Mouse (Mus musculus) splenic B cell, adult 2 months (primary cell): Measurements from ENCODE around the gene Lpcat2.
A peak's percentile ranks its signal among the peaks of the same experiment; 100 is the strongest.
"Not testable (repeated sequence)": the region's sequence is repeated elsewhere in the genome, so short reads cannot be mapped to it uniquely, and the experiment has no call there.

Experiments
- DNase-seq: peaks from one replicate; pipeline ENCODE4 v3.0.0-alpha.2; 2011; ENCODE audit warnings: low read depth, low spot score
- H3K27me3 ChIP-seq: 2 replicates; pipeline ENCODE4 v1.6.1; 2012; ENCODE audit warnings: mild to moderate bottlenecking, low read length, moderate library complexity, mixed read lengths; ENCODE audit not compliant: control insufficient read depth, poor library complexity, insufficient read depth, severe bottlenecking
- H3K36me3 ChIP-seq: 2 replicates; pipeline ENCODE4 v1.6.1; 2012; ENCODE audit warnings: mild to moderate bottlenecking, low read length, moderate library complexity, mixed read lengths; ENCODE audit not compliant: control insufficient read depth, poor library complexity, insufficient read depth, severe bottlenecking

Gene Lpcat2

DNA sequence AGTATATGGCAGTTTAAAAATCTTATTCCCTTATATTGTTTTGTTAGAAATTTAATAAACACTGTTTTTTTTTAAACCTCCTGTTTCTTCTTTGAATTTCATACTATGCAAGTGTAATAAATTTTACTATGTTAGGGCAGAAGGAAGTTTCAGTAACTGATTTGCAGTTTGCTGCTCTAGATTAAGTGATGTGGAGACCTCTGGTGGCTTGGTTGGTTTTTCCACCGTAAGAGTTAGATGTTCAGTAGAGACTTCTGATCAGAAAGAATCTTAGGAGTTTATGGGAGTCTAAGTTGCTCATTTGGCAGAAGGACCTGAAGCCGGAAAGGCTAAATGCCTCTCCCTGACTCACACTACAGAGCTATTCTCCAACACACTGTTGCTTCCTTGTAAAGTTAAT lies 28.6 kb downstream of the Lpcat2 start:
- Histone ChIP-seq H3K36me3 (no peaks in the 10 kb centered on the region), H3K27me3 (no peaks in the 10 kb centered on the region; the same call in 1 of the 2 replicates)
- DNase-seq, result peak; percentile 11

DNA sequence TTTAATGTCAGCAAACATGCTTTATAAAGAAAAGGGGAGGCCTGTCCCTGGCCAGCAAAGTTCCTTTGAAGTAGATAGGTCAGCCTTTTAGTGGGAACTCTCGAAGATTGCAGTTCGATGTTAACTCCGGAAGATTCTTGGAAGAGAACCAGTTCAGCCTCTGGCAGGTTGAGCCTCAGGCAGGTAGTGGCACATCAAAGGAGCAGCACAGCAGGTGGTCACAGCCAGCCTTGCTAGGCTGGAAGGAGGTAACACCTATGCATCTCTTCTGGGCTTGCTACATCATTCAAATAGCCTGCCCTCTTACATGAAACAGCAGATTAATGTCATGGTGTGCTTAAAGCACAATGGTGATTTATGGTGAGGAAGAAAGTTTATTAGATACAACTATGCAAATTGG lies 37.1 kb downstream of the Lpcat2 start:
- not testable (repeated sequence) for H3K36me3 ChIP-seq, H3K27me3 ChIP-seq, DNase-seq

DNA sequence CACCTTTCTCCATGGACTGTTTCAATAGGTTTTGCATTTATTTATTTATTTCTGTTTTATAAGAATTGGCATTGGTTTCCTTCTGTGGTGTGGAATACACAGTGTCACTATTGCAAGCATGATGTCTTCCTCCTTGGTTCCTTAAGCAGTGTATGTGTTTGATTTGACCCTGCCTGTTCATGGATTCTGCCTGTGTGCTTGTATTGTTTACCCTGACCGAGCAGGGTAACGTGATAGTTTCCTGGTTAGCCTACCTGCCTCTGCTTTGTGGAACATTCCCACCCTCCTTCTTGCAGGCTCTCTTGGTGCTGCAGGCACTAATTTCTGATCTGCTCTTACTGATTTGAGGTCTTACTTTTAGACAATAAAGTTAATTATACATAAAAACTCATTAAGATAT lies 38.7 kb downstream of the Lpcat2 start:
- no peak for DNase-seq
- Histone ChIP-seq H3K27me3 (no peaks in the 10 kb centered on the region), H3K36me3 (no peaks in the 10 kb centered on the region)

DNA sequence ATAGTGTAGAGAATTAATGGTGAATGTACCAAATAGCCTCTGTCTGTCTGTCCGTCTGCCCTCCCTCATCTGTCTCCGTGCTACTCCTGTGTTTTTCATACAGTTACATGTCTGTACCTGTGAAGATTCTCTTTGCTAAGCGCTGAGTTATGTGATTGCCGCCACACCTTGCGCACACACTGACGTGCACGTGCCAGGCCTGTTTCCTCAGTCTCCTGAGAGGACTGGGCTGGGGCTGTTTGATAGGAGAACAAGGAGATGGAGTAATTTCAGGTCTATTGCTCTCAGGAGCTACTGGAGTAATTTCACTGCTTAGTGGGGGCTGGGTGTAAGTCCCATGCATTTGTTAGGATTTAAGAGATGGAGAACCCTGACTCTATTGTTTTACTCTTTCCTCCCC lies 39.9 kb downstream of the Lpcat2 start:
- no peak for DNase-seq
- H3K27me3 ChIP-seq, result no peaks in the 10 kb centered on the region
- no peaks in the 10 kb centered on the region for H3K36me3 ChIP-seq

DNA sequence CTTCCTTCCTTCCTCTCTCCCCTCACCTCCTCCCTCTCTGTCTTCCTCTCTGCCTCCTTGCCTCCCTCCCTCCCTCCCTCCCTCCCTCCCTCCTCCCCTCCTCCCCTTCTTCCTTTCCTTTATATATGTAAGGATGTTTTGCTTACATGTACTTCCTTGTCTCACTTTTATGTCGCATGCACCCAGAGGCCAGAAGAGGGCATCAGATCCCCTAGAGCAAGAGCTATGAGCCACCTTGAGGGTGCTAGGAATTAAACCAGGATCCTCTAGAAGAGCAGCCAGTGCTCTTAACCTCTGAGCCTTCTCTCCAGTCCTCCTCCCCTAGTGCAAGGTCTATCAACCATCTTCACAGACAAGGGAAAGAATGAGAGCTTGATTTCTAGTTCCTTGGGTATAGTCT lies 40.9 kb downstream of the Lpcat2 start:
- Histone ChIP-seq H3K27me3 (no peaks in the 10 kb centered on the region), H3K36me3 (no peaks in the 10 kb centered on the region)
- no peak for DNase-seq

DNA sequence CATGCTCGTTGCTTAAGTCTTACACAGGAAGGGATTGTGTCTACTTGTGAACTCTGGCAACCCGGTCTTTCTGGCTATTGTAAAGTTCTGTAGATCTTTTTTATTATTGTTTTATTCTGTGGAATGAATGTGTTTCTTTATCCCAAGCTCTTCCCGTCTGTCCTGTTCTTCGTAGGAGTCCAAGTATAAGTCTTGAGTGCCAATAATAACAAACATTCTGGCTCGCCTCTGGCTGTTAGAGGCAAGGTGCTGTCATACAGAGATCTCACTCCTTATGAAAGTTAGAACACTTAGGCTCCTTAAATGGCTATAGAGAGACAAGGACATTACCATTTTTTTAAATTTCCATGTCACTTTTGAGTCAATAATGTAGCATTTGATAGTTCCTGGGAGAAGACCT lies 41.5 kb downstream of the Lpcat2 start:
- H3K27me3 ChIP-seq, result no peaks in the 10 kb centered on the region
- no peaks in the 10 kb centered on the region for H3K36me3 ChIP-seq
- no peak for DNase-seq

DNA sequence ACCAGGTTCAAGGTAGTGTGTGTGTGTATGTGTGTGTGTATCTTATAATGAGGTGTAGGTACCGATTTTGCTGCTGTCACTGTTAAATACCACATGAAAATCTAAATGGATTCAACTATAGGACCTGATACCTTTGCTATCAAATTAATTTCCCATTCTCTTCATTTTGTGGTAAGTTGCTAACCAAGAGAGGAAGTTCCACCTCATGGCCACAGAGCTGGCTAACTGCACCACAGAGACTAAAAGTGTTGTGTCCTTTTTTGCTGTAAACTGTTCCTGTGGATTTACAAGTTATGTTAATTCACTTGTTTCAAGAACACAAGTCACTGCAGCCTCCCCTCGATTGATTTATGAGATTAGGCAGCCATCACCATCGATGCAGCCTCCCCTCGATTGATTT lies 42.7 kb downstream of the Lpcat2 start:
- DNase-seq, result no peak
- Histone ChIP-seq H3K27me3 (no peaks in the 10 kb centered on the region), H3K36me3 (no peaks in the 10 kb centered on the region)

DNA sequence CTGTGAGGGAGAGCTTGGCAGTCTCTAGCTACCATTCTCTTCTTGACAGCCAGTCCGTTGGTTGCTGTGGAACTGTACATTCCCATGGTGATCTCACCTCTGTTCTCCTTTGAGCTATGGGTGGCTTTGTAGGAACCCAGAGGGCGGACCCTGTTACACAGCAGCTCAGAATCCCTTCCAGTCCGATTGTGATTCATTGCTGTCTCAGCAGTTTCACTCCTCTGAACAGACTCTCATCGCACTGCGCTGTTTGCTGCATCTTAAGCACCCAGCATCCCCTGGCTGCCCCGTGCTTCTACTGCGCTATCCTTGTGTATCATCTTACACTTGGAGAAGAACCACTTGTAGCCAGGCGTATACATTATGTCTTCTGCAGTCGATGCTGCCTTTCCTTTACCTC lies 44.5 kb downstream of the Lpcat2 start:
- DNase-seq, result no peak
- H3K36me3 ChIP-seq, result no peaks in the 10 kb centered on the region
- no peaks in the 10 kb centered on the region for H3K27me3 ChIP-seq

DNA sequence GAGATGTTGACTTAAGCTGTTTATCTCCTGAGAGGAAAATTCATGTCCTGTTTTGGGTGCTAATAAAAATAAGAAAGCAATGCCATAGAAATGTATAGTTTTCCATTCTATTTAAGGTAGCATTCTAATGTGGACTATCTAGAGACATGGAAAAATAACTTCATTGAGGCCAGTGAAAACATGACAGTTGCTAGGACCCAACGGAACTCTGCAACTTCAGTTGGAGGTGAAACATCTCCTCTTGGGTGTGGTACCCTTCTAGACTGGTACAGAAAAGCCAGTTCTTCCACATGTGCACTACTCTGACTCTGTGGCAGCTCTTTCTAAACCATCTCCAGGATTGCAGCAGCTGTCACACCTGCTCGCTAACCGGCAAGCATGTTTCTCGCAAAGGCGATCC lies 46.0 kb downstream of the Lpcat2 start, which contains the start of gene Capns2:
Gene Capns2 (plus strand): TSS at position 301 of the 400 bp plus-strand sequence.
- Histone ChIP-seq H3K27me3 (no peaks in the 10 kb centered on the region), H3K36me3 (no peaks in the 10 kb centered on the region)
- no peak for DNase-seq

DNA sequence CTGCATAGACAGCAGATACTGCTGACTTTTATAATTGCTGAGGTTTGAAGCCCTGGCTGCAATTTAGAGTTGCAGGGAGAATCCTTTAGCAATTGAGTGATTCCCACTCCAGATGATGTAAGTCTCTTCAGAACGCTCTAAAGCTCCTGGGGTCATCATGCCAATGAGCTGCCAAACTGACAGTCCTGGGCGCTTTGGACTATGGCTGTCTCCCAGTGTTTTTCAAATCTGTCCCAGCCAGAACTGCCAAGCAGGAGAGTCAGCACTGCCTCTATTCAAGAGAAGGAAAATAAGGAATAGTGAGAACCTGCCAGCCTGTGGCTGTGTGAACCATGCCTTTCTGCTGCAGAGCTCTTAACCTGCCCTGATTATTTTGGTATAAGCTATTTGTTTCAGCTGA lies 47.8 kb downstream of the Lpcat2 start:
- Histone ChIP-seq H3K36me3 (no peaks in the 10 kb centered on the region), H3K27me3 (no peaks in the 10 kb centered on the region)
- no peak for DNase-seq

DNA sequence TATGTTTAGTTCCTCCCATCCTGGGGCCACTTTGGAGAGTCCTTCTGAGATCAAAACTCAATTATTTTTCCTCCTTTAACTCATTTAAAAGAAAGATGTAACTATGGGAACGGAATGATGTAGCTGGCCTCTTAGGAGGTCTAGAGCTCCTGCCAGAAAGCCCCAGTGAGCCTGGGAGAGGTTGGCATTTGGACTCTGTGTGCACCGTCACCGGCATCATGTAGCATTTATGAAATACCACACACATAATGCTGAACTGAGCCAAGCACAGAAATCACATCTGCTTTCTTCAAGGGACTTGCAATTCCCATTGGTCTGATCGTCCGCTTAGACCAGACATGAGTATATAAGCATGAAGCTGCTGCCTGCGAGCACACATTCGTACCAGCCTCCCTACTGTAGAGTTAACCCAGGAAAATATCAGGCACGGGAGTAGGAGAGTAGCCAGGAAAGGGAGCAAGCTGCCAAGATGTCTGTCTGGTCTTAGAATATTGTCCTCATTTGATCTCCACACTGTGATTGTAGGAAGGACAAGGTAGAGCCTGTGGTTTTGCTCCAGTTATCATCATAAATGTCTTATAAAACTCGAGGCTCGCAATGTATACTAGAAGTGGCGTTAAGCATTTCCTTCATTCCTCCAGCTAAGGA lies 48.5 kb downstream of the Lpcat2 start:
- no peaks in the 10 kb centered on the region for H3K36me3 ChIP-seq
- no peaks in the 10 kb centered on the region for H3K27me3 ChIP-seq
- no peak for DNase-seq

DNA sequence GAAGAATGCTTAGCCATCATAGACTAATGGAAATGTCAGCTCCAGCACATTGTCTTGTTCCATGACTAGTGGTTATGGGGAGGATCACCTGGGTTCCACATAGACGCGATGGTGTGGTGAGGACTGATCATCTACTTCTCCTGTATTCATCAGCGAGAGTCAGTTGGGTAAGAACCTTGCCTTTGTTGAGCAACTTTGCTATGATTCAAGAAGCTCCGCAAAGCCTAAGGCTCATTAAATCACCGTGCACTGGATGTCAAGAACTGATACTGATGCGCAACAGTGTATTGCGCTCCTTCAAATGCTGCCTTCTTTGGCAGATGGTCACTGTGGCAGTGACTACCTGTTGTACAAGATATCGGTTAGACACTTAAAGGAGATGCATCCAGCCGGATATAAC lies 51.4 kb downstream of the Lpcat2 start:
- DNase-seq, result no peak
- no peaks in the 10 kb centered on the region for H3K27me3 ChIP-seq

DNA sequence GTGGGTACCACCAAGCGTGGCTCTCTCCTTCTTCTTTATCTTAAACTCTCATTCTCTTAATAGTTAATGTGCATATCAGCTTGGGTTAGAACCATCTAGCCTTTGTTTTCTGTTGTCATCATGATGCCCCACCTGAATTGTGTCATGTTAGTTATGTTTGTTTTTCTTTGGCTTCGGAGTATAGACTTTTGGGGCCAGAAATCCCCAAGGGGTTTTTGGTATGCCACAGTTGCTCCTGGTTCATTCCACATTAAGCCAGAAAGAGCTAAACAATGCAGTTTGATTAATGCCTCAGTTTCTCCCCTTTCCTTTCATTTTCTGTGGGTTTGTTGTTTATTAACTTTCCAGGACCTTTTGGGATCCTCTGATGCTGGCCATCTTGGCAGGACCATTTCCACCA lies 53.3 kb downstream of the Lpcat2 start:
- Histone ChIP-seq H3K36me3 (no peaks in the 10 kb centered on the region), H3K27me3 (no peaks in the 10 kb centered on the region)
- no peak for DNase-seq

More for the DNA sequence above, 51.4 kb downstream of the Lpcat2 start:
- no peaks in the 10 kb centered on the region for H3K36me3 ChIP-seq

DNA sequence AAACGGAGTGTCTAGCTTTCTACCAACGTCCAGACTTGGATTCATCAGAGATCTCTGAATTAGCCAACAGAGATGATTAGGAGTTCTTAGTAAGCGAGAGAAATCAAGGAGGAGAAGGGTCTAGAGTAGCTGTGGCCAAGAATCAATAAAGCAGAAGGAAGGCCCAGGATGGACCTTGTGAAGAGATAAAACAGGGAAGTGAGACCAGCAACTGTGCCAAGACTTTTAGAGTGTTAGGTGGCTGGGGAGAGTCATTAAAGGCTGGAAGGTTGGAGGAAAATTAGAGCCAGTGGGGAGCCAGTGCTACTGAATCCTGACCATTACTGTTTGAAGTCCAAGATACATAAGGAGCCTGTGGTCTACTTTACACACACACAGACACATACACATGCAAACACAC lies 56.3 kb downstream of the Lpcat2 start:
- no peak for DNase-seq
- peaks cover 2% of the 10 kb centered on the region; the same call in 1 of the 2 replicates for H3K36me3 ChIP-seq
- H3K27me3 ChIP-seq, result no peaks in the 10 kb centered on the region

DNA sequence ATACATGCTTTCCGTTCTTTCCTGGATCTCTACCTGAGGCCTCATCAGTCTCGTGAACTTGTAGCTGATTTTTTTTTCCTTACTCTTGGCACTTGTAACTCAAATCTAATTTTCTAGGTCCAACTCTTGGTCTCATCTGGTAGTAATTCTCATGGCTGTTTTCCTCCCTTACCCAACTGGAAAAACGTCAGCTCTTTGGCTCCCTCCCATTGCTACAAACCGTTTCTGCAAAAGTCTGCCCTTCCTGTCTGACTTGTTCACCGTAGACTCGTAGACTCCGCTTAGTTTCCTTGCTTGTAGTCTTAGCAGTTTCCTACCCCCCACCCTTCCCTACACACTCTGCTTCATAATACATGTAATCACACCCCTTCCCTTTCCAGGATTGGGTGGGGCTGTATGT lies 58.3 kb downstream of the Lpcat2 start:
- no peak for DNase-seq
- Histone ChIP-seq H3K27me3 (no peaks in the 10 kb centered on the region), H3K36me3 (peaks cover 2% of the 10 kb centered on the region; the same call in 1 of the 2 replicates)

DNA sequence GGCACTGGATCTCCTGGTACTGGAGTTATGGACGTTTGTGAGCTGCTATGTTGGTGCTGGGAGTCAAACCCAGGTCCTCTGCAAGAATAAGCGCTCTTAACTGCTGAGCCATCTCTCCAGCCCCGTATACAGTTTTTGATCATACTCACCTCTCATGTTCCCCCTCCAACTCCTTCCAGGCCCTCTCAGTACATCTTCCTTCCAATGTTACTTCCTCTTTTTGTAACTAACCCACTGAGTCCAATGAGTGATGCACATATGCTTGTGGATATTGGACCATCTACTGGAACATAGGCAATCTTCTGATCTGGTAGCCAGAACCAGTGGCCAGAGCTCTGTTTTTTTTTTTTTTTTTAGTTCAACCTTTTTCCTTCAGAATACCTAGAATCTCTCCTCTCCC lies 60.9 kb downstream of the Lpcat2 start:
- H3K27me3 ChIP-seq, result no peaks in the 10 kb centered on the region
- peaks cover 2% of the 10 kb centered on the region; the same call in 1 of the 2 replicates for H3K36me3 ChIP-seq
- DNase-seq, result no peak
